Mouse (Mus musculus): ENCODE measurements at regions not wholly inside any gene's neighbourhood (a gene's known extent, or its start where the extent isn't known, plus 50 kb on each side); places are given as distances from the start of the nearest gene placed in this dataset.
"Not testable (repeated sequence)": the region's sequence is repeated elsewhere in the genome, so short reads cannot be mapped to it uniquely, and the experiment has no call there.

GRCm38 (mm10) chr19:9606661-9607060 lies 240.7 kb upstream of the Scgb2a2 start:
- TF ChIP-seq POLR2A (IDR thresholded peaks at IDR 0.05; ENCODE audit: insufficient read depth, low read depth, low read length); CTCF (IDR thresholded peaks at IDR 0.05); EP300 (IDR thresholded peaks at IDR 0.05; ENCODE audit: insufficient read depth, low read depth, low read length): not testable (repeated sequence)
